Comparison of ENCODE assay signal across 37 mouse cellular contexts in the genomic region with DNA sequence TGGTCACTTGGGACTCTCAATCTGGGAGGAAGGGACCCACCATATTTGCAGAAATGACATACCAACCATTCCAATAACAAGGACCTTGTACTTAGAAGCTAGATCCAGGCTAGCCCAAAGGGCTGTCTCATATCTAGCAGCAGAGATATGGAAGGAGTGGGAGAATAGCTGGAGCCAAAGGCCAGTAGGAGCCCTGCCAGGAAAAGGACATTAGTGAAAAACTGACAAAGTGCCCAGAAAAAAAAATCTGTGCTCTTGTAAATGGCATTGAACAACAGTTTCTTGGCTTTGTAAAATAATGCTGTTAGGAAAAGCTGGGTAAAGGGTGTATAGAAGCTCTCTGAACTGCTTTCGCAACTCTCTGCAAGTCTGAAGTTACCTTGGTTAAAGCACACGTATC. TPM values are rescaled to one million over a fixed set of nuclear protein-coding genes. Genes with fewer than 3 reads are reported as not detected.
"Had no signal": no experiment of that assay in that cellular context is flagged by ENCODE, and none has a peak within 500 bp of the region (broad histone marks: within the 10 kb centered on the region; RNA-seq: fewer than 3 reads in every experiment).

No protein-coding gene starts in this region.

- DNase-seq: gastrocnemius, postnatal 14 days; gastrocnemius, postnatal 36 days; heart, adult 11 months; heart, adult 2 months; heart, postnatal 4 days; kidney, adult 18-20 months; kidney, adult 8-10 months; kidney, postnatal 10 days; kidney, postnatal 25 days; kidney, postnatal 4 days; liver; liver, embryonic 13.5 days; liver, postnatal 0 days had no signal

- H3K4me3 ChIP-seq: heart, adult 2 months; heart, embryonic 13.5 days; heart, embryonic 15.5 days; hindbrain, embryonic 10.5 days; hindbrain, embryonic 12.5 days; intestine, embryonic 15.5 days; layer of hippocampus, adult 2 months; left cerebral cortex, adult 2 months; limb, embryonic 10.5 days; limb, embryonic 12.5 days; liver, embryonic 13.5 days; liver, embryonic 15.5 days had no signal

- H3K4me1 ChIP-seq: heart, embryonic 13.5 days; heart, embryonic 15.5 days; hindbrain, embryonic 10.5 days; hindbrain, embryonic 12.5 days; intestine, embryonic 15.5 days; limb, embryonic 10.5 days; limb, embryonic 12.5 days; liver, embryonic 13.5 days; liver, embryonic 15.5 days had no signal

- ATAC-seq: hindbrain, embryonic 16.5 days; inflammation-experienced regulatory T-cells, adult 6 months; intestine, embryonic 15.5 days; intestine, postnatal 0 days; liver, postnatal 0 days had no signal

- H3K9ac ChIP-seq: heart, embryonic 13.5 days; heart, embryonic 15.5 days; hindbrain, embryonic 12.5 days; hindbrain, embryonic 14.5 days; intestine, embryonic 15.5 days; limb, embryonic 12.5 days; liver, embryonic 13.5 days; liver, embryonic 15.5 days; liver, postnatal 0 days had no signal

- H3K27ac ChIP-seq: heart, adult 2 months; heart, embryonic 13.5 days; heart, embryonic 15.5 days; hindbrain, embryonic 10.5 days; hindbrain, embryonic 12.5 days; hindbrain, embryonic 14.5 days; intestine, embryonic 15.5 days; layer of hippocampus, adult 2 months; left cerebral cortex, adult 2 months; limb, embryonic 10.5 days; limb, embryonic 12.5 days; liver, embryonic 13.5 days; liver, embryonic 15.5 days had no signal

- H3K27me3 ChIP-seq: heart, embryonic 13.5 days; heart, embryonic 15.5 days; hindbrain, embryonic 12.5 days; intestine, embryonic 15.5 days; limb, embryonic 12.5 days; liver, embryonic 13.5 days; liver, embryonic 15.5 days had no signal

- H3K9me3 ChIP-seq: heart, embryonic 13.5 days; heart, embryonic 15.5 days; hindbrain, embryonic 10.5 days; hindbrain, embryonic 12.5 days; intestine, embryonic 15.5 days; limb, embryonic 10.5 days; limb, embryonic 12.5 days; liver, embryonic 13.5 days; liver, embryonic 15.5 days had no signal

- H3K4me2 ChIP-seq: heart, embryonic 11.5 days; heart, embryonic 13.5 days; heart, embryonic 15.5 days; hindbrain, embryonic 12.5 days; hindbrain, embryonic 14.5 days; intestine, embryonic 15.5 days; limb, embryonic 12.5 days; liver, embryonic 11.5 days; liver, embryonic 13.5 days; liver, embryonic 15.5 days had no signal

- H3K36me3 ChIP-seq: heart, embryonic 13.5 days; heart, embryonic 15.5 days; hindbrain, embryonic 10.5 days; hindbrain, embryonic 12.5 days; intestine, embryonic 15.5 days; limb, embryonic 10.5 days; limb, embryonic 12.5 days; liver, embryonic 13.5 days; liver, embryonic 15.5 days had no signal

RNA-seq across cellular contexts. Expression of a gene that starts 33.5 kb away (rescaled TPM):
- total RNA-seq: gastrocnemius, adult 8-10 months; gastrocnemius, postnatal 14 days; gastrocnemius, postnatal 36 days had no signal
- polyA plus RNA-seq: heart, embryonic 11.5 days; inflammation-experienced regulatory T-cells, adult 6 months; intestine, postnatal 0 days; kidney, embryonic 14.5 days; limb, embryonic 10.5 days; limb, embryonic 12.5 days; liver, embryonic 11.5 days; liver, embryonic 13.5 days; liver, embryonic 15.5 days; liver, postnatal 0 days had no signal

RNA-seq across cellular contexts. Expression of a gene that starts 52.9 kb away (rescaled TPM):
- total RNA-seq: gastrocnemius, adult 8-10 months; gastrocnemius, postnatal 14 days; gastrocnemius, postnatal 36 days; heart, adult 2 months; heart, postnatal 25 days; heart, postnatal 4 days; layer of hippocampus, adult 2 months; layer of hippocampus, postnatal 10 days; layer of hippocampus, postnatal 25 days; left cerebral cortex, adult 2 months; left cerebral cortex, postnatal 14 days; left cerebral cortex, postnatal 36 days had no signal
- polyA plus RNA-seq: heart, adult 2 months; heart, embryonic 11.5 days; heart, embryonic 13.5 days; heart, embryonic 15.5 days; heart, postnatal 0 days; hindbrain, embryonic 10.5 days; hindbrain, embryonic 12.5 days; hindbrain, embryonic 14.5 days; hindbrain, embryonic 16.5 days; inflammation-experienced regulatory T-cells, adult 6 months; intestine, embryonic 15.5 days; intestine, postnatal 0 days; kidney, embryonic 14.5 days; limb, embryonic 10.5 days; limb, embryonic 12.5 days; liver, embryonic 11.5 days; liver, embryonic 13.5 days; liver, embryonic 15.5 days; liver, postnatal 0 days had no signal
